Mouse (Mus musculus): ENCODE results near the gene Axdnd1.

- TF ChIP-seq CTCF (IDR thresholded peaks at IDR 0.05; ENCODE audit: extremely low read depth, insufficient read length, insufficient replicate concordance, low read depth, low read length) (no peak), POLR2A (IDR thresholded peaks at IDR 0.05; ENCODE audit: low read depth, low read length) (no peak)
These were observed 34.2 kb upstream of the Axdnd1 start for GRCm38 (mm10) chr1:156455005-156455758.

All from small intestine, adult 2 months (tissue).